Mouse (Mus musculus) forebrain, postnatal 0 days (tissue): Measurements from ENCODE around the gene D930048N14Rik. TPM values are rescaled to one million over a fixed set of nuclear protein-coding genes. Genes with fewer than 3 reads are reported as not detected.

Experiments used
- ATAC-seq: fragments of 200-750 bp; cut with Nextera tagmentation; 2 replicates; pipeline ENCODE4 v1.8.0; 2017; ENCODE audit warnings: mild to moderate bottlenecking, moderate library complexity
- DNase-seq: peaks from one replicate; pipeline ENCODE4 v3.0.0-alpha.2; 2015
- H3K27ac ChIP-seq: fragments of 300-500 bp; sonication (generic); 2 replicates; pipeline ENCODE4 v1.5.1; 2014; ENCODE audit warnings: low read depth, mild to moderate bottlenecking, antibody characterized with exemption, low read length, moderate library complexity, mixed read lengths
- H3K27me3 ChIP-seq: fragments of 300-500 bp; sonication (generic); 2 replicates; pipeline ENCODE4 v1.6.1; 2014; ENCODE audit warnings: mild to moderate bottlenecking, low read length, mixed read lengths; ENCODE audit not compliant: insufficient read depth
- H3K36me3 ChIP-seq: fragments of 300-500 bp; sonication (generic); 2 replicates; pipeline ENCODE4 v1.6.1; 2014; ENCODE audit warnings: mild to moderate bottlenecking, moderate library complexity; ENCODE audit not compliant: insufficient read depth
- H3K4me1 ChIP-seq: fragments of 300-500 bp; sonication (generic); 2 replicates; pipeline ENCODE4 v1.6.1; 2014; ENCODE audit warnings: antibody characterized with exemption; ENCODE audit not compliant: insufficient read depth
- H3K4me2 ChIP-seq: fragments of 300-500 bp; sonication (generic); 2 replicates; pipeline ENCODE4 v1.6.1; 2014; ENCODE audit warnings: low read depth, mild to moderate bottlenecking, moderate library complexity
- H3K4me3 ChIP-seq: fragments of 300-500 bp; sonication (generic); 2 replicates; pipeline ENCODE4 v1.5.1; 2014; ENCODE audit warnings: low read depth, low read length, mixed read lengths
- H3K9ac ChIP-seq: fragments of 300-500 bp; sonication (generic); 2 replicates; pipeline ENCODE4 v1.6.1; 2014; ENCODE audit warnings: mild to moderate bottlenecking
- H3K9me3 ChIP-seq: fragments of 300-500 bp; sonication (generic); 2 replicates; pipeline ENCODE4 v1.6.1; 2016; ENCODE audit warnings: low read length
- CTCF ChIP-seq: sonication (generic); IDR thresholded peaks from 2 replicates; pipeline ENCODE4 v1.5.1; 2016; ENCODE audit warnings: antibody characterized with exemption, control low read depth, low read depth
- WGBS: fragments of 180-500 bp; shearing (Covaris S2); extraction: QIAGEN DNeasy Blood & Tissue Kit; methylation state at CpG from one replicate; pipeline ENCODE4 v1.1.7; 2014; 5-methylcytosine and 5-hydroxymethylcytosine counted together
- polyA plus RNA-seq: library from polyadenylated mRNA; unstranded; fragments of >200 nt; fragmentation: Nextera tagmentation; extraction: Ambion mirVana; gene quantifications from 2 replicates; pipeline ENCODE4 v1.2.1, GENCODE M21; 2015
- total RNA-seq: library from RNA; depleted of rRNA; stranded (reverse); fragments of >200 nt; gene quantifications from 2 replicates; pipeline ENCODE4 v1.2.3, GENCODE M21; 2014

D930048N14Rik gene
- total and polyA plus RNA-seq, 2 experiments from 2014 or later = 0.46 to 1.1 TPM

- Histone ChIP-seq H3K36me3 (no peaks in the 10 kb centered on the region), H3K4me1 (peaks cover 8% of the 10 kb centered on the region; the same call in 1 of the 2 replicates), H3K9me3 (no peaks in the 10 kb centered on the region), H3K27me3 (no peaks in the 10 kb centered on the region), H3K27ac (peak within 1 kb of the TSS; percentile 80), H3K4me2 (peak within 1 kb of the TSS; percentile 54), H3K9ac (peak within 1 kb of the TSS; percentile 56), H3K4me3 (peak within 1 kb of the TSS; percentile 53)
- peak; percentile 97 for DNase-seq
- peak; percentile 41 for TF ChIP-seq CTCF
- under 1% methylated on average over 61 of the region's 61 CpGs for WGBS
- ATAC-seq = peak; percentile 97
Measured at GRCm38 (mm10) chr11:51635525-51636322, 15.0 kb upstream of the D930048N14Rik start, which contains the start of gene Rmnd5b. TSS of gene Rmnd5b (minus strand) at chr11:51635896.

DNA sequence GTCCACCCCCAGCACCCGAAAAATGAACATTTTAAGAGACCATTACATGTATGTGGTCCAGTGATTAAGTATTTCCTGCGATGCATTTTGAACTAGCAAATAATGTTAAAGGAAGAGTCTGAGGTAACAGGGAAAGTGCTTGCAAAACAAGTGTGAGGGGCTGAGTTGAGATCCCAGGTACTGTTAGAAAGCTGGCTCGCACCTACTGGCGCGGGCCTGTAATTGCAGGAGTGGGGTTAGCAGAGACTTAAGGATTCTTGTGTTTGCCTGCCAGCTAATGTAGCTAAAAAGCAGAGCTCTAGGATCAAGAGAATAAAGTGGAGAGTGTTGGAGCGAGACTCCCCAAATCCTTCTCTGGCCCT is 14.4 kb upstream of the D930048N14Rik start:
- Histone ChIP-seq H3K4me3 (peak overlapping the region; percentile 53), H3K9me3 (no peaks in the 10 kb centered on the region), H3K27ac (peak overlapping the region; percentile 80), H3K4me1 (peaks cover 8% of the 10 kb centered on the region; the same call in 1 of the 2 replicates), H3K36me3 (no peaks in the 10 kb centered on the region), H3K27me3 (no peaks in the 10 kb centered on the region), H3K4me2 (peak overlapping the region; percentile 54), H3K9ac (peak overlapping the region; percentile 56)
- WGBS = 4% methylated on average over 6 of the region's 6 CpGs
- ATAC-seq (peak; percentile 50), DNase-seq (peak; percentile 81)
- peak; percentile 73 for TF ChIP-seq CTCF

DNA sequence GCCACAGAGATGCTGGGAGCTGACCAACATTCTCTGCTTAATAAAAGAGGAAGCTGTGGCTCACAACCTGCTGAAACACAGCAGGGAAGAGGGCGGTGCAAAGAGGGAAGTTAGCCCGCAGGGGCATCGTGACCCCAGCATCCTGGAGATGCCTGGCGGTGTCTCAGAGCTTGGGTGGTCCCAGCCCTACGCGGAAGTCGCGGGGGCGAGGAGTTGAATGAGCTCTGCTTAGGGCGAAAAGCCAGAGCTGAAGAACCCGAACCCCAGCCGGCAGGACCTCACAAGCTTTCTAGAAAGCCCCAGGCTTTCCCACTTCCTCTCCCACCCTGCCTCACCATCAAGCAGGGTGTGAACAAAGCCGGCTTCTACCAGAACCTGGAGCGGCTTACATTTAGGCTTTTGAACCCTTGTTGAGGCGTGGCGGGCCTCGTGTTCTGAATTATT is 12.8 kb upstream of the D930048N14Rik start:
- no peak for TF ChIP-seq CTCF
- Histone ChIP-seq H3K27ac (no peak overlapping the region), H3K4me1 (peaks cover 8% of the 10 kb centered on the region; the same call in 1 of the 2 replicates), H3K27me3 (no peaks in the 10 kb centered on the region), H3K9me3 (no peaks in the 10 kb centered on the region), H3K36me3 (no peaks in the 10 kb centered on the region), H3K4me3 (no peak overlapping the region), H3K9ac (no peak overlapping the region), H3K4me2 (0 out of 2 replicates have a peak overlapping the region, but pooled peaks have one; percentile 2)
- no peak for DNase-seq
- 4% methylated on average over 17 of the region's 17 CpGs for WGBS
- ATAC-seq = no peak

DNA sequence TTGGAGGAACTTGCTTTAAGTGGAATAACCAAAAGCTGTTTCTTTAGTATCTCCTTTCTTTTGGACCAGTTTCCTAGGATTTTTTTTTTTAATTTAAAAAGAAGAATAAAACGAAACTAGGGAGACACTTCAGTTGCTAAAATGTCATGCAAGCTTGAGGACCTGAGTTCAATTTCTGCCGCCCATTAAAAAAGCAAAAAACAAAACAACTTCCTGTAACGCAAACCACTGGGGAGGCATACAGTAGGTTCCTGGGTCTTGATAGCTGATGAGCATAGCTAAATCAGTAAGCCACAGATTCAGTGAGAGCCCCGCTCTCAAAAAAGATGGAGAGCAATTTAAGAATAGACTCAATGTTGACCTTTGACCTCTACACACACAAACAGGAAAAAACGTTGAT is 12.3 kb upstream of the D930048N14Rik start:
- DNase-seq = no peak
- H3K27ac ChIP-seq = no peak overlapping the region
- WGBS = 77% methylated on average over 5 of the region's 5 CpGs
- no peak overlapping the region for H3K9ac ChIP-seq
- H3K9me3 ChIP-seq = no peaks in the 10 kb centered on the region
- H3K4me2 ChIP-seq = no peak overlapping the region
- no peak for ATAC-seq
- H3K4me1 ChIP-seq = peaks cover 8% of the 10 kb centered on the region; the same call in 1 of the 2 replicates
- no peaks in the 10 kb centered on the region for H3K36me3 ChIP-seq
- TF ChIP-seq CTCF = no peak
- H3K4me3 ChIP-seq = no peak overlapping the region
- no peaks in the 10 kb centered on the region for H3K27me3 ChIP-seq

- H3K27ac ChIP-seq = no peak overlapping the region
- H3K9me3 ChIP-seq = no peaks in the 10 kb centered on the region
- no peaks in the 10 kb centered on the region for H3K27me3 ChIP-seq
- no peak overlapping the region for H3K4me2 ChIP-seq
- peaks cover 8% of the 10 kb centered on the region; the same call in 1 of the 2 replicates for H3K36me3 ChIP-seq
- H3K4me1 ChIP-seq = no peaks in the 10 kb centered on the region
- H3K9ac ChIP-seq = no peak overlapping the region
- ATAC-seq (no peak), DNase-seq (no peak)
- TF ChIP-seq CTCF = no peak
- WGBS = 74% methylated on average over 7 of the region's 7 CpGs
- H3K4me3 ChIP-seq = no peak overlapping the region
Measured at GRCm38 (mm10) chr11:51640748-51641147, 10.0 kb upstream of the D930048N14Rik start.

DNA sequence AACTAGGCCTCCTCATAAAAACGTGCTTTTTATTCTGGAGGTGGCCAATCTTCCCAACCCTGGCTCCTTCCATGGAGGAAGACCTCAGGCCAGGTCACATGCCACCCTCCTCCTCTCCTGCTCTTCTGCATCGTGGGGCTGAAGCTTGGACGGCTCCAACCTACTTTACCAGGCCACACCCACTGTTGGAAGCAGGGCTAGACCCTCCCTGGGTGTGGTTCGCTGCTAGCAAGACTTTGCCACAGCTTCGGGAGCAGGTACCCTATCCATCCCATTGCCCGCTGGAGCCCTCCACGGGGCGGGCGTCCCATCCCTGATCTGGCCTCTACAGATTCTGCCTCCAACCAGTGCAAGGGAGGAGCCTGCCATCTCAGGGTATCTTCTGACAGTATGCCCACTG is 7.6 kb upstream of the D930048N14Rik start:
- no peak overlapping the region for H3K27ac ChIP-seq
- TF ChIP-seq CTCF = no peak
- no peak overlapping the region for H3K4me3 ChIP-seq
- H3K4me2 ChIP-seq = no peak overlapping the region
- H3K27me3 ChIP-seq = no peaks in the 10 kb centered on the region
- no peaks in the 10 kb centered on the region for H3K9me3 ChIP-seq
- H3K36me3 ChIP-seq = peaks cover 8% of the 10 kb centered on the region; the same call in 1 of the 2 replicates
- no peak for DNase-seq
- H3K4me1 ChIP-seq = no peaks in the 10 kb centered on the region
- no peak for ATAC-seq
- no peak overlapping the region for H3K9ac ChIP-seq
- WGBS = 82% methylated on average over 9 of the region's 9 CpGs

DNA sequence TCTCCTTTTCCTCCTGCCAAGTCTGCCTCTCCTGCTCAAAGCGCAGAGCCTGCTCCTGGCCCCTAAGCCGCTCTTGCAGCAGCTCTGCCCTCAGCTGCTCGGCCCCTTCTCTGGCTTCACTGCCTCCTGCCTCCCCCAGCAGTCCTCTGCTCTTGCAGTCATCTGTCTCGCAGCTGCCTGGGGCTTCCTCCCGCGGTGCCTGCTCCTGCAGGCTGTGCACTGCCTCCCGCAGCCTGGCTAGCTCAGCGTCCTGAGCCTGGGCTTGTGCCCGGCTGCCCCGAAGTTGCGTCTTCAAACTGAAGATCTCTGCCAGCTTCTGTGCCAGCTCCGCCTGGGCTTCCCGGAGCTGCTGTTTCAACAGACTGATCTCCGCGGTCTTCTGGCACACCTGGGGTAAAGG is 7.0 kb upstream of the D930048N14Rik start:
- 60% methylated on average over 15 of the region's 15 CpGs for WGBS
- no peak for ATAC-seq

More for the DNA sequence above, 7.0 kb upstream of the D930048N14Rik start:
- no peaks in the 10 kb centered on the region for H3K27me3 ChIP-seq
- H3K9me3 ChIP-seq = no peaks in the 10 kb centered on the region
- no peak overlapping the region for H3K9ac ChIP-seq
- peaks cover 8% of the 10 kb centered on the region; the same call in 1 of the 2 replicates for H3K36me3 ChIP-seq
- no peak overlapping the region for H3K4me3 ChIP-seq
- H3K27ac ChIP-seq = no peak overlapping the region
- TF ChIP-seq CTCF = no peak
- H3K4me1 ChIP-seq = no peaks in the 10 kb centered on the region
- H3K4me2 ChIP-seq = no peak overlapping the region
- no peak for DNase-seq
